Mouse (Mus musculus): ENCODE data around the gene Olfr551. TPM values are rescaled to one million over a fixed set of nuclear protein-coding genes. Genes with fewer than 3 reads are reported as not detected.

The Olfr551 gene
- total RNA-seq, 2 experiments from 2014 or later = not detected

Other genes with a start within 250 kb of the Olfr551 start
- gene Rrm1, start 150.2 kb downstream of the Olfr551 start, total RNA-seq (2021) = 10 to 100 TPM; 14.5 TPM
- not detected for gene Olfr543, start 110.2 kb downstream of the Olfr551 start, total RNA-seq (2021)
- not detected for gene Olfr544, start 103.6 kb downstream of the Olfr551 start, total RNA-seq (2021)
- not detected for gene Olfr545, start 92.3 kb downstream of the Olfr551 start, total RNA-seq (2021)
- gene Olfr547, start 57.1 kb downstream of the Olfr551 start, total RNA-seq (2021) = not detected
- not detected for gene Olfr548-ps1, start 51.0 kb downstream of the Olfr551 start, total RNA-seq (2021)
- not detected for gene Olfr549, start 42.0 kb downstream of the Olfr551 start, total RNA-seq (2021)
- gene Trim21, start 26.4 kb downstream of the Olfr551 start, total RNA-seq (2021) = 1 to 10 TPM; 1.8 to 2.9 TPM
- gene Olfr550, start 20.4 kb downstream of the Olfr551 start, total RNA-seq (2021) = under 1 TPM; 0.24 to 0.51 TPM
- not detected for gene Olfr552, start 5.9 kb upstream of the Olfr551 start, total RNA-seq (2021)
- not detected for gene Olfr553, start 26.3 kb upstream of the Olfr551 start, total RNA-seq (2021)
- not detected for gene Olfr554, start 46.5 kb upstream of the Olfr551 start, total RNA-seq (2021)
- gene Olfr555, start 66.9 kb upstream of the Olfr551 start, total RNA-seq (2021) = not detected
- gene Olfr556, start 73.0 kb upstream of the Olfr551 start, total RNA-seq (2021) = not detected
- gene Trim68, start 95.4 kb upstream of the Olfr551 start, total RNA-seq (2021) = 1 to 10 TPM; 4.9 to 5.4 TPM
- gene Olfr557, start 104.0 kb upstream of the Olfr551 start, total RNA-seq (2021) = not detected
- under 1 TPM; 0.15 to 0.32 TPM for gene Olfr558, start 110.3 kb upstream of the Olfr551 start, total RNA-seq (2021)
- not detected for gene Olfr33, start 127.2 kb upstream of the Olfr551 start, total RNA-seq (2021)
- gene Olfr559, start 135.6 kb upstream of the Olfr551 start, total RNA-seq (2021) = not detected
- gene Olfr560, start 167.5 kb upstream of the Olfr551 start, total RNA-seq (2021) = not detected
- under 1 TPM; 0.51 to 0.55 TPM for gene Olfr78, start 167.6 kb upstream of the Olfr551 start, total RNA-seq (2021)
- not detected for gene Olfr561, start 179.3 kb upstream of the Olfr551 start, total RNA-seq (2021)
- gene Olfr564, start 211.6 kb upstream of the Olfr551 start, total RNA-seq (2021) = not detected